Mouse (Mus musculus) right cerebral cortex, postnatal 14 days (tissue): ENCODE data around the gene Hectd2.

Source experiments
- DNase-seq: peaks from one replicate; pipeline ENCODE4 v3.0.0; 2022

Hectd2 gene

GRCm38 (mm10) chr19:36663918-36664317, 109.5 kb downstream of the Hectd2 start:
- DNase-seq, result no peak

GRCm38 (mm10) chr19:36664417-36664816, 110.0 kb downstream of the Hectd2 start:
- DNase-seq, result no peak

- no peak for DNase-seq
Measured at GRCm38 (mm10) chr19:36665206-36665605, 110.8 kb downstream of the Hectd2 start.

- DNase-seq, result no peak
Measured at GRCm38 (mm10) chr19:36665641-36666040, 111.2 kb downstream of the Hectd2 start.

- DNase-seq, result no peak
Measured at GRCm38 (mm10) chr19:36666471-36666870, 112.0 kb downstream of the Hectd2 start.

- no peak for DNase-seq
Measured at GRCm38 (mm10) chr19:36667368-36667767, 112.9 kb downstream of the Hectd2 start.

- no peak for DNase-seq
Measured at GRCm38 (mm10) chr19:36668098-36668497, 113.7 kb downstream of the Hectd2 start.

- DNase-seq, result no peak
Measured at GRCm38 (mm10) chr19:36668881-36669639, 114.6 kb downstream of the Hectd2 start.

DNA sequence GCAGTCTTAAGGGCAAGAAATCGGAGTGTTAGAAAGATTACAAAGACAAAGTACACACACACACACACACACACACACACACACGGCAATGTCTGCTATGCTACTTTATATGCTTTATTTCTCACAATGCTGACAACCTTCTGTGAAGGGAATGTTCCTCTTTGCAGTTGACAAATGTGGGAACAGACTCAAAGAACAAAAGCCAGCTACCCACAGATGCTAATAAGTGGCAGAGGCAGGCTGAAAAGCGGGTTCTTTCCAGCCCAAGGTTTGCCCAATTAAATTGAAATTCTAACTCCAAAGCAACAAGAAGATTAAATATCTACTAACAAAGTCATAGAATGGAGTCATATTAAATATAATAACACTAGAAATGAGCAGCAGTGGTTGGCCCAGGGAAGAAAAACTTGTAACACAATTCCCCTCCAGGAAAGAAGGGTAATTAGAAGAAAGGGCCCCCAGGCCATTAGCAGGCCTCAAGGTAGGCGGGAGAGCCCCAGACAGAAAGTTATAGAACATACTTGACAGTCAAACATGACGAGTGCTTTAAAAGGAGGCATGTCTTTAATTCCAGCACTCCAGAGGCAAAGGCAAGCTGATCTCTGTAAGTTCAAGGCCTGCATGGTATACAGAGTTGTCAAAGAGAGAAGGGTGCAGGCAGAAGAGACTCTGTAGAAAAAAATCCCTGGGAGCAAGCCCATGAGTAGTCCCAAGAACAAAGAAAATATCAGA, 115.4 kb downstream of the Hectd2 start:
- no peak for DNase-seq
